10 mouse cellular contexts compared by ENCODE assay signal in the genomic region with DNA sequence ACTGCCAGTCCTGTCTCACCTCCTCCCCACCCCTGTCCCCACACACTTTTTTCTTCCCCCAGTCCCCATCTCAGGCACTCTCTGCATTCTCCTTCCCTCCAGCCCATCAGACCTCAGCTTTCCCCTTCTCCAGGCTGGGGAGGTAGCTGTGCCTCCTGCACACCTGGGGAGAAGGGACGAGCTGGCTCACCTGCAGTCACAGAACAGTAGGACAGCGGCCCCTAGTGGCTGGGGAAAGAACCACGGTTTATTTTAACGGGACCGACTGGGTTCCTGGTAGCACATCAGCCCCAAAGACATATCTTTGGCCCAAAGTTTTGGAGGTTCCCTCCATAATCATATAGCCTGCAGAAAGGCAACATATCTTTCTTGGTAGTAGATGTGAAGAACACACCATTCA. TPM values are rescaled to one million over a fixed set of nuclear protein-coding genes. Genes with fewer than 3 reads are reported as not detected.
DNase-seq lines count a peak whose midpoint lies in the region; ATAC-seq and TF ChIP-seq lines count a peak whose summit lies in the region.
"Had no signal": no experiment of that assay in that cellular context is flagged by ENCODE, and none has a peak within 500 bp of the region (broad histone marks: within the 10 kb centered on the region; RNA-seq: fewer than 3 reads in every experiment).

No protein-coding gene starts in this region.

- no peak overlapping the region for H3K9ac ChIP-seq in intestine, postnatal 0 days (ENCODE audit: low read depth, low read length)
- no peak overlapping the region for H3K9ac ChIP-seq in intestine, embryonic 16.5 days (ENCODE audit: low read depth, low read length)

- ATAC-seq in intestine, postnatal 0 days = no peak
- ATAC-seq in intestine, embryonic 16.5 days = no peak
- ATAC-seq in G1E (ENCODE audit: extremely low read depth, insufficient number of reproducible peaks, low FRiP score, poor library complexity, severe bottlenecking) = no peak
- ATAC-seq in granulocyte monocyte progenitor cell, adult 5-6 weeks (replicated peaks; ENCODE audit: poor library complexity, severe bottlenecking) = 0 out of 2 replicates have a peak, but pooled peaks have one; percentile 36

- WGBS in intestine, postnatal 0 days = under 1% methylated on average over 5 of the region's 5 CpGs
- WGBS in intestine, embryonic 16.5 days = 2% methylated on average over 5 of the region's 5 CpGs
- WGBS in olfactory bulb, adult 2 months = 2% methylated on average over 5 of the region's 5 CpGs

- TF ChIP-seq POLR2A in olfactory bulb, adult 2 months (IDR thresholded peaks at IDR 0.05; ENCODE audit: insufficient read depth, low read depth, low read length) = no peak

- peak; percentile 55 for DNase-seq in G1E (ENCODE audit: low spot score)
- DNase-seq in cerebellum, adult 9-10 months = peak; percentile 93
- peak; percentile 76 for DNase-seq in left cerebral cortex, postnatal 4 days
- DNase-seq in thymus, postnatal 14 days = peak; percentile 85

- H3K4me1 ChIP-seq in intestine, postnatal 0 days (replicated peaks; ENCODE audit: control insufficient read depth, insufficient read depth, low read length) = no peaks in the 10 kb centered on the region
- peaks cover 12% of the 10 kb centered on the region; the same call in 1 of the 2 replicates for H3K4me1 ChIP-seq in intestine, embryonic 16.5 days (ENCODE audit: control insufficient read depth, insufficient read depth, low read length)
- peaks cover 36% of the 10 kb centered on the region for H3K4me1 ChIP-seq in G1E (ENCODE audit: insufficient read depth, low read depth, low read length)
- peaks cover 4% of the 10 kb centered on the region; the same call in 1 of the 2 replicates for H3K4me1 ChIP-seq in olfactory bulb, adult 2 months (ENCODE audit: control insufficient read depth, insufficient read depth, low read length)

- H3K27ac ChIP-seq in intestine, postnatal 0 days (ENCODE audit: low read depth, low read length) = no peak overlapping the region
- no peak overlapping the region for H3K27ac ChIP-seq in intestine, embryonic 16.5 days (ENCODE audit: low read length)
- no peak overlapping the region for H3K27ac ChIP-seq in olfactory bulb, adult 2 months (ENCODE audit: insufficient read depth, low read depth, low read length)
- H3K27ac ChIP-seq: macrophage had no signal

- H3K4me3 ChIP-seq in intestine, postnatal 0 days (ENCODE audit: low read depth, low read length) = no peak overlapping the region
- no peak overlapping the region for H3K4me3 ChIP-seq in intestine, embryonic 16.5 days (ENCODE audit: low read length)
- no peak overlapping the region for H3K4me3 ChIP-seq in G1E (ENCODE audit: low read depth, low read length)
- no peak overlapping the region for H3K4me3 ChIP-seq in olfactory bulb, adult 2 months (ENCODE audit: insufficient read depth, low read depth, low read length)
- H3K4me3 ChIP-seq: erythroblast, embryonic 14.5 days had no signal

- H3K27me3 ChIP-seq in intestine, postnatal 0 days (replicated peaks; ENCODE audit: control insufficient read depth, insufficient read depth, low read length) = peaks cover 34% of the 10 kb centered on the region; the same call in 1 of the 2 replicates
- H3K27me3 ChIP-seq in intestine, embryonic 16.5 days (replicated peaks; ENCODE audit: control insufficient read depth, insufficient read depth, low read length) = 0 out of 2 replicates have a peak, but pooled peaks cover 6% of the 10 kb centered on the region
- peaks cover 61% of the 10 kb centered on the region for H3K27me3 ChIP-seq in G1E (ENCODE audit: insufficient read depth, low read length)

- intact Hi-C loops in left cerebral cortex, postnatal 4 days (cut with DNase I) = no loop called here

- no peaks in the 10 kb centered on the region for H3K36me3 ChIP-seq in intestine, postnatal 0 days (ENCODE audit: control insufficient read depth, insufficient read depth)
- no peaks in the 10 kb centered on the region for H3K36me3 ChIP-seq in intestine, embryonic 16.5 days (ENCODE audit: control insufficient read depth, insufficient read depth, low read length)
- no peaks in the 10 kb centered on the region for H3K36me3 ChIP-seq in G1E (replicated peaks)

- peak; percentile 97 for TF ChIP-seq CTCF in intestine, postnatal 0 days (IDR thresholded peaks at IDR 0.05; ENCODE audit: low read depth)
- TF ChIP-seq CTCF in G1E (IDR thresholded peaks at IDR 0.05; ENCODE audit: low read depth, low read length) = peak; percentile 86
- peak; percentile 86 for TF ChIP-seq CTCF in olfactory bulb, adult 2 months (IDR thresholded peaks at IDR 0.05; ENCODE audit: insufficient read depth, low read depth, low read length)

- H3K4me2 ChIP-seq in intestine, postnatal 0 days (replicated peaks; ENCODE audit: low read depth) = no peak overlapping the region
- no peak overlapping the region for H3K4me2 ChIP-seq in intestine, embryonic 16.5 days (ENCODE audit: low read depth, low read length)

- no peaks in the 10 kb centered on the region for H3K9me3 ChIP-seq in intestine, postnatal 0 days (ENCODE audit: control insufficient read depth)
- H3K9me3 ChIP-seq in intestine, embryonic 16.5 days (ENCODE audit: control insufficient read depth, low read length) = no peaks in the 10 kb centered on the region
- peaks cover 3% of the 10 kb centered on the region; the same call in 1 of the 2 replicates for H3K9me3 ChIP-seq in G1E (replicated peaks)

RNA-seq across cellular contexts. Expression of a gene that starts 6.0 kb away (rescaled TPM):
- 4.4 and 5.6 TPM in 2 replicates for polyA plus RNA-seq in intestine, postnatal 0 days (2015; fragmentation: Nextera tagmentation; extraction: Ambion mirVana)
- polyA plus RNA-seq in intestine, embryonic 16.5 days (2015; fragmentation: Nextera tagmentation; extraction: Ambion mirVana) = 7.9 and 8.1 TPM in 2 replicates
- 31.2 and 35.2 TPM in 2 replicates for total RNA-seq in G1E (2014; fragmentation: Nextera tagmentation)
- 9.1 and 11.3 TPM in 2 replicates for total RNA-seq in G1E (2017)
- 18.5 and 20.7 TPM in 2 replicates for polyA plus RNA-seq in G1E (2012)
- 1.4 and 2.4 TPM in 2 replicates for total RNA-seq in granulocyte monocyte progenitor cell, adult 5-6 weeks (2014; fragmentation: Nextera tagmentation)
- total RNA-seq in granulocyte monocyte progenitor cell, adult 5-6 weeks (2017) = 2.4 and 3.6 TPM in 2 replicates
- total RNA-seq in left cerebral cortex, postnatal 4 days (2021) = 100 to 1,000 TPM; 398 to 418 TPM
- polyA plus RNA-seq in olfactory bulb, adult 2 months (2012; ENCODE audit: insufficient read depth, insufficient read length, low replicate concordance, missing spikeins) = 113 TPM in 1 of 2 replicates, not detected in the other
